Mouse (Mus musculus) monocyte, adult 59 days (primary cell): Measurements from ENCODE around the gene Gm11238. TPM values are rescaled to one million over a fixed set of nuclear protein-coding genes. Genes with fewer than 3 reads are reported as not detected.

Experiments used
- total RNA-seq, 2 experiments: library from RNA; stranded (reverse); gene quantifications; one replicate each; pipeline ENCODE4 v1.2.4; 2023

Gene Gm11238
- total RNA-seq = not detected

DNA sequence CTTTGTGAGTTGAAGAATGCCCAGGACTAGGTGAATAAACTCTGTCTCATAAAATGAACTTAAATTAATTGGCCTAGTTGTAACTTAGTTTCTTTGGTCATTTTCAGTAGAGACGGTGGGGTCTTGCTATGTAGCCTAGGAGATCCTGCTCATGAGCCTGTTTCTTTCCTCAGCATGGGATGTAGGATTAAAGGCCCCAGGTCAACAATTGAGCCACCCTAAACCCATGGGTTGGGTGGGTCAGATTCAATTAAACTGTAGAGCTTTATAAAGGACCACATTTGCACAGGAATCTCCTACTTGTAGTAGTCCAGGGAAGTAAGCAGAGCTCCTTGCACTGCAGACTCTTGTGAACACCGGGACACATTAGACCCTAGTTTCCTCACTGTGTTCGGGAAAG lies at the start of gene Gm11238:
TSS of gene Gm11238 (plus strand) at position 301 of the 400 bp plus-strand sequence.

DNA sequence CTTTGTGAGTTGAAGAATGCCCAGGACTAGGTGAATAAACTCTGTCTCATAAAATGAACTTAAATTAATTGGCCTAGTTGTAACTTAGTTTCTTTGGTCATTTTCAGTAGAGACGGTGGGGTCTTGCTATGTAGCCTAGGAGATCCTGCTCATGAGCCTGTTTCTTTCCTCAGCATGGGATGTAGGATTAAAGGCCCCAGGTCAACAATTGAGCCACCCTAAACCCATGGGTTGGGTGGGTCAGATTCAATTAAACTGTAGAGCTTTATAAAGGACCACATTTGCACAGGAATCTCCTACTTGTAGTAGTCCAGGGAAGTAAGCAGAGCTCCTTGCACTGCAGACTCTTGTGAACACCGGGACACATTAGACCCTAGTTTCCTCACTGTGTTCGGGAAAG lies 15.0 kb downstream of the Gm11238 start, which contains the start of gene Gm11237:
TSS of gene Gm11237 (plus strand) at position 301 of the 400 bp plus-strand sequence.

DNA sequence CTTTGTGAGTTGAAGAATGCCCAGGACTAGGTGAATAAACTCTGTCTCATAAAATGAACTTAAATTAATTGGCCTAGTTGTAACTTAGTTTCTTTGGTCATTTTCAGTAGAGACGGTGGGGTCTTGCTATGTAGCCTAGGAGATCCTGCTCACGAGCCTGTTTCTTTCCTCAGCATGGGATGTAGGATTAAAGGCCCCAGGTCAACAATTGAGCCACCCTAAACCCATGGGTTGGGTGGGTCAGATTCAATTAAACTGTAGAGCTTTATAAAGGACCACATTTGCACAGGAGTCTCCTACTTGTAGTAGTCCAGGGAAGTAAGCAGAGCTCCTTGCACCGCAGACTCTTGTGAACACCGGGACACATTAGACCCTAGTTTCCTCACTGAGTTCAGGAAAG lies 30.1 kb downstream of the Gm11238 start, which contains the start of gene Gm11236:
TSS of gene Gm11236 (plus strand) at position 301 of the 400 bp plus-strand sequence.

DNA sequence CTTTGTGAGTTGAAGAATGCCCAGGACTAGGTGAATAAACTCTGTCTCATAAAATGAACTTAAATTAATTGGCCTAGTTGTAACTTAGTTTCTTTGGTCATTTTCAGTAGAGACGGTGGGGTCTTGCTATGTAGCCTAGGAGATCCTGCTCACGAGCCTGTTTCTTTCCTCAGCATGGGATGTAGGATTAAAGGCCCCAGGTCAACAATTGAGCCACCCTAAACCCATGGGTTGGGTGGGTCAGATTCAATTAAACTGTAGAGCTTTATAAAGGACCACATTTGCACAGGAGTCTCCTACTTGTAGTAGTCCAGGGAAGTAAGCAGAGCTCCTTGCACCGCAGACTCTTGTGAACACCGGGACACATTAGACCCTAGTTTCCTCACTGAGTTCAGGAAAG lies 60.4 kb downstream of the Gm11238 start, which contains the start of gene Gm11239:
TSS of gene Gm11239 (plus strand) at position 301 of the 400 bp plus-strand sequence.

DNA sequence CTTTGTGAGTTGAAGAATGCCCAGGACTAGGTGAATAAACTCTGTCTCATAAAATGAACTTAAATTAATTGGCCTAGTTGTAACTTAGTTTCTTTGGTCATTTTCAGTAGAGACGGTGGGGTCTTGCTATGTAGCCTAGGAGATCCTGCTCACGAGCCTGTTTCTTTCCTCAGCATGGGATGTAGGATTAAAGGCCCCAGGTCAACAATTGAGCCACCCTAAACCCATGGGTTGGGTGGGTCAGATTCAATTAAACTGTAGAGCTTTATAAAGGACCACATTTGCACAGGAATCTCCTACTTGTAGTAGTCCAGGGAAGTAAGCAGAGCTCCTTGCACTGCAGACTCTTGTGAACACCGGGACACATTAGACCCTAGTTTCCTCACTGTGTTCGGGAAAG lies 75.5 kb downstream of the Gm11238 start, which contains the start of gene Gm428:
TSS of gene Gm428 (plus strand) at position 301 of the 400 bp plus-strand sequence.

Other genes with a start within 250 kb of the Gm11238 start
- not detected for gene Gm11487, start 202.8 kb upstream of the Gm11238 start, total RNA-seq
- not detected for gene Gm11237, start 15.1 kb downstream of the Gm11238 start, total RNA-seq
- gene Gm11236, start 30.2 kb downstream of the Gm11238 start, total RNA-seq = not detected
- not detected for gene Gm11239, start 60.5 kb downstream of the Gm11238 start, total RNA-seq
- not detected for gene Gm428, start 75.6 kb downstream of the Gm11238 start, total RNA-seq
- gene Rasef, start 183.1 kb downstream of the Gm11238 start, total RNA-seq = not detected